Mouse (Mus musculus) adrenal gland (tissue): ENCODE measurements around the gene Olfr819.
"Not testable (repeated sequence)": the region's sequence is repeated elsewhere in the genome, so short reads cannot be mapped to it uniquely, and the experiment has no call there.

ENCODE experiments used
- intact Hi-C: fragments of 180-260 bp; cut with DNase I; formaldehyde crosslinking; loops from one replicate; pipeline ENCODE4 v1.15.1; 2025
- long read RNA-seq, 2 experiments: library from polyadenylated mRNA; unstranded; transcript quantifications; one replicate each; pipeline ENCODE4 v2.0.0; 2020; ENCODE audit warnings: borderline replicate concordance in 1 of 2; ENCODE audit not compliant: insufficient replicate concordance in 1 of 2

Olfr819 gene
- long read RNA-seq, experiment 1: 0 reads
- long read RNA-seq, experiment 2: 0 reads

DNA sequence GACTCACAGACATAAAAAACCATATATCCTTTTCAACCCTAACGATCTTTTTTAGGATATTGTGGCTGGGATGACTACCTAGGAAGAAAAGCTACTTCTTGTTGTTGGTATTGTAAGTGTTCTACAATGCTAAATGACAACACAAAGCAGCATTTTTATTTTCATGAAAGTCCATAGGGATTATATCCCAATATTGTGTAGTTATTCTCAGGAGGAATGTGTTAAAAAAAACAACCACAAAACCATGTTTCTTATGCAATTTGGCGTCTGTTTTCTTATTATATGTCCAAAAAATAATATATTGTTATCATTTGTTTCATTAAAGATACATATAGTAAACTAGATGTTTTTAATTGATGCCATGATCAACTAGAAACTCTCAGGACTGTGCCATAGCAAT, at the start of gene Olfr819:
TSS of gene Olfr819 (minus strand) at position 101 of the 400 bp plus-strand sequence.
- intact Hi-C loops: not testable (repeated sequence)

DNA sequence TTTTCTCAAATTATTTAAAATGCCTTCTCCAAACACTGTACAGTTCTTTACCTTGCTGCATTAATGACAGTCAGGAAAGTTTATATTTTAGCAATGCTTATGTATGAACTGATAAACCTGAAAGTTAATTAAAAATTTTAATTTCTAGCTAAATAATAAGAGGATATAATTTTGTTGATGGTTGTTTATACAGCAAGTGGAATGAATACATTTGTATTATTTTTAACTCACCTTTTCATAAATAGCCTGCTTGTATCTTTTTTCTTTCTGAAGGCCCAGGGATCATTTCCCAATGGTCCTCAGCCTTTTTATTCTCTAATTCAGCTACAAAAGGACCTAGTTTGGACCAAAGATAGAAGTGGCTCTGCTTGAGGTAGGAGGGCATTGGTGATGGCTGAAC, 45.3 kb upstream of the Olfr819 start, which contains the start of gene Olfr820:
TSS of gene Olfr820 (plus strand) at position 301 of the 400 bp plus-strand sequence.
- intact Hi-C loops: no loop called here

DNA sequence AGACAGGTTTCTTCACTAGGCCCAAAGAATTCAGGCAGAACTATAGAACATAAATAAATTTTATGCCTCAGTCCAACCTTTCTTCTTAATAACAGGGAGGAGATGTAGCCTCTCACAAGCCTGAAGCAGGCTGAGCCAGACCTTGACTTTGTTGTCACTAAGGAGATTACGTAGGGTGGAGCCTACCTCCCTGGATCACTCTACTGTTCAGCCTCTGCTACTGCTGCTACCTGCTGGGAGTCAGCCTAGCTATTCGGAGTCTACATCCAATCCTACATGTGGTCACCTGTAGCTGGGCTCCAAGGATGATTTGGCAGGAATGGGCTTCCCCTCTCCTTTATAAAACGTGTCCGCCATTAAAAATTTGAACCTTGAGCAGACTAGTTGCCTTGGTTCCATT, 38.3 kb upstream of the Olfr819 start:
- intact Hi-C loops: not testable (repeated sequence)

DNA sequence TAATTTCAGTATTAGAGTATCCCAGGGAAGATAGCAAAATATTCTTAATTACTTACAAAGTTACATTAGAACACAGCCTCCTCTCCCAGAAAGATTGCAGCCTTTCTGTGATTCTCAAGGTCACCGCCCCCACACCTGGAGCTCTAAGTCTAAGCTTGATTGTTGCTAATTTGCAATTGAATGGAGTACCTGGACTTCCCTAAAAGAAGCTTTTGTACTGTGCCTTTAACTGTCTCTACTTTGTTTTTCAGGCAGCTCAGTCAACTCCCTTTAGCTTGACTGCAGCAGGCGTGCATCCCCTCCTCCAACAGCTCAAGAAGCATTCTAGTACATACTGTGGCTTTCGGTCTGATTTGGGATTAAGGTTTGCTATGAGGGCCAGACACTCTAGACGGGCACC, 37.0 kb upstream of the Olfr819 start:
- intact Hi-C loops: not testable (repeated sequence)

DNA sequence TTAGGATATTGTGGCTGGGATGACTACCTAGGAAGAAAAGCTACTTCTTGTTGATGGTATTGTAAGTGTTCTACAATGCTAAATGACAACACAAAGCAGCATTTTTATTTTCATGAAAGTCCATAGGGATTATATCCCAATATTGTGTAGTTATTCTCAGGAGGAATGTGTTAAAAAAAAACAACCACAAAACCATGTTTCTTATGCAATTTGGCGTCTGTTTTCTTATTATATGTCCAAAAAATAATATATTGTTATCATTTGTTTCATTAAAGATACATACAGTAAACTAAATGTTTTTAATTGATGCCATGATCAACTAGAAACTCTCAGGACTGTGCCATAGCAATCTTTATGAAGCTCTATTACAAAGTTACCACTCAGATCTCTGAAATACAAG, 17.9 kb upstream of the Olfr819 start, which contains the start of gene Gm10310:
TSS of gene Gm10310 (minus strand) at position 101 of the 400 bp plus-strand sequence.
- intact Hi-C loops: not testable (repeated sequence)

DNA sequence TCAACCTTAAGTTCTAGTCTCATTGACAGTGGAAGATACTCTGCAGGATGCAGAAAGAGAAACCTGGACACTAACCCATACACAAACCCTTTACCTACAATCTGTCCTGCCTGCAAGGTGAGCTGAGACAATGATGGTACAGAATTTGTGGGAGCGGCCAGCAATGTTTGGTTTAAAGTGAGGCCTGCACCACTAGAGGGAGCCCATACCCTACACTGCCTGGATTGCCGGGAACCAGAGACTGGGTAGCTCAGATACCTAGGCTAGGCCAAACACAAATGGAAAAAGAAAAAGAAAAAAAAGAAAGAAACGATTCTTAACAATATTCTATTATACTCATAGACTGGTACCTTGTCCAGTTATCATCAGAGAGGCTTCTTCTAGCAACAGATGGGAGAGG, 14.8 kb upstream of the Olfr819 start:
- intact Hi-C loops: not testable (repeated sequence)

DNA sequence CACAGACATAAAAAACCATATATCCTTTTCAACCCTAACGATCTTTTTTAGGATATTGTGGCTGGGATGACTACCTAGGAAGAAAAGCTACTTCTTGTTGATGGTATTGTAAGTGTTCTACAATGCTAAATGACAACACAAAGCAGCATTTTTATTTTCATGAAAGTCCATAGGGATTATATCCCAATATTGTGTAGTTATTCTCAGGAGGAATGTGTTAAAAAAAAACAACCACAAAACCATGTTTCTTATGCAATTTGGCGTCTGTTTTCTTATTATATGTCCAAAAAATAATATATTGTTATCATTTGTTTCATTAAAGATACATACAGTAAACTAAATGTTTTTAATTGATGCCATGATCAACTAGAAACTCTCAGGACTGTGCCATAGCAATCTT, 9.0 kb upstream of the Olfr819 start, which contains the start of gene Olfr247:
TSS of gene Olfr247 (minus strand) at position 101 of the 400 bp plus-strand sequence.
- intact Hi-C loops: not testable (repeated sequence)

DNA sequence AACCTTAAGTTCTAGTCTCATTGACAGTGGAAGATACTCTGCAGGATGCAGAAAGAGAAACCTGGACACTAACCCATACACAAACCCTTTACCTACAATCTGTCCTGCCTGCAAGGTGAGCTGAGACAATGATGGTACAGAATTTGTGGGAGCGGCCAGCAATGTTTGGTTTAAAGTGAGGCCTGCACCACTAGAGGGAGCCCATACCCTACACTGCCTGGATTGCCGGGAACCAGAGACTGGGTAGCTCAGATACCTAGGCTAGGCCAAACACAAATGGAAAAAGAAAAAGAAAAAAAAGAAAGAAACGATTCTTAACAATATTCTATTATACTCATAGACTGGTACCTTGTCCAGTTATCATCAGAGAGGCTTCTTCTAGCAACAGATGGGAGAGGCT, 5.9 kb upstream of the Olfr819 start:
- intact Hi-C loops: not testable (repeated sequence)

DNA sequence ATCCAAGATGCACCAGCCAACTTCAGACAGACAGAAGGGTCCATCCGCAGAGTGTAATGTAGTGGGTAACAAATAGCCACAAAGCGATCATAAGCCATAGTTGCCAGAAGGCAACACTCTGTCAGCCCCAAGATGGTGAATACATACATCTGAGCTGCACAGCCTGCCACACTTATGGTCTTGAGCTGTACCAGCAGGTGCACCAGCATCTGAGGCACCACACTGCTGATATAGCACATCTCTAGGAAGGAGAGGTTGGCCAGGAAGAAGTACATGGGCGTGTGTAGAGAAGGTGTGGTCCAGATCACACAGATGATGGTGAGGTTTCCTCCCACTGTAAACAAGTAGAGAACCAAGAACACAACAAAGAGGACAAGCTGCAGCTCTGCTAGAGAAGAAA, 834 bp downstream of the Olfr819 start:
- intact Hi-C loops: not testable (repeated sequence)

DNA sequence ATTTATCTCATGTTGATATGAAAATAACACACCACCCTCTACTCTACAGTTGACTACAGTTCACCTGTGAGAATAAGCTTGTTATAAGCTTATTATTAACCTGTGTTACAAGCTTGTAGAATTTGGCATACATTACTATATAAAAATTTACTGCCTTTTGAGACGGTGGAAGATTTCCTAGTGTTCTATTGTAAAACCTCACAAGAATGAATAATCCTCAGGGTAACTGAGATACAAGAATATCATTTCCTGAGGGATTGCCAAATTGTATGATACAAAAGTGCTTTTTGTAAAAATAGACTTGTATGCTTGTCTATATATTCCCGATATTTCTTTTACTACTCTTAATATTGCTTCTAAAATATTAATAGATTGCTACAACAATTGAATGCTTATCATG, 18.1 kb downstream of the Olfr819 start, which contains the start of gene Olfr818:
TSS of gene Olfr818 (minus strand) at position 101 of the 400 bp plus-strand sequence.
- intact Hi-C loops: no loop called here

DNA sequence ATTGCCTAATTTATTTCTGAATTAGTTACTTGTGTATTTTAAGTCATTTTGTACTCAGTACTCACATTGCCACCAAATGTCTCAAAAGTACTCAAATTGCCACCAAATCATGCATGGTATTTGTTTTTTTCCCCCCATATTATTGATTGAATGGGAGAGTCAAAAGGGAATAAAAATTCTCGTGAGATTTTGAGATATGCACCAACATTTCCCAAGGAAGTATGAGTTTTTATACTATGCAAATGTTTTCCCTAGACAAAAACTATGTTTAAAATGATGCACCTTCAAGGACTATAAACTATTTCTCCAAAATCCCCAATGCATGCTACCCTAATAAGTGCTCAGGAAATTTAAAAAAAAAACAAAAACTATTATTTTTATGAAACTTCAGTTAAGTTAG, 51.6 kb downstream of the Olfr819 start, which contains the start of gene Olfr816:
TSS of gene Olfr816 (minus strand) at position 101 of the 400 bp plus-strand sequence.
- intact Hi-C loops: no loop called here
